Mouse (Mus musculus): ENCODE data around the gene Cenph. TPM values are rescaled to one million over a fixed set of nuclear protein-coding genes. Genes with fewer than 3 reads are reported as not detected.

Cenph gene
- polyA plus RNA-seq, 1 experiment from 2014 or later: 23.3 TPM

DNA sequence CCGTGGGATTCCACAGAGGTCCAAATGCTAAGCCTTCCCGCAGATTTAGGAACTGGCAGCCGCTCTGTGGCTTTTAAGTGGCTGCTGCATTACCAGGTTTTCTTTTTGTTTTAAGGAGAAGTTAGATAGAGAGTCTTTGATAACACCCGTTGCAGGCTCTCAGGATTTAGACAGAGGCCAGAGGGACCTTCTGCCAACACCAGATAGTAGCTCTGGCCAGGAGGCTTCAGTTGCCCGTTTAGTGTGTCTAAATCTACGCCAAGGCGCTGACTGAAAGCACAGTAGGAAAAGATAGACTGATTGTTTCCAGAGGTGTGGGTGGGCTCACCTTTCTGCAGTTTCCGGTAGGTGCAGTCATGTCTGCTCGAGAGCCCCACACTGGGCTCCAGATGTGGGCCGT lies 50.5 kb downstream of the Cenph start:
- Histone ChIP-seq H3K36me3 (ENCODE audit: control insufficient read depth, insufficient read depth, low read length) (peaks cover 48% of the 10 kb centered on the region), H3K4me2 (ENCODE audit: low read depth, low read length) (no peak overlapping the region), H3K9me3 (ENCODE audit: control insufficient read depth, low read length) (no peaks in the 10 kb centered on the region), H3K9ac (ENCODE audit: low read depth, low read length) (no peak overlapping the region), H3K27ac (replicated peaks; ENCODE audit: low read depth, low read length) (no peak overlapping the region), H3K27me3 (replicated peaks; ENCODE audit: control insufficient read depth, insufficient read depth, low read length) (no peaks in the 10 kb centered on the region), H3K4me3 (ENCODE audit: low read depth, low read length) (no peak overlapping the region), H3K4me1 (ENCODE audit: control insufficient read depth, insufficient read depth, low read length) (peaks cover 7% of the 10 kb centered on the region)
- 87% methylated on average over 10 of the region's 10 CpGs for WGBS
- DNase-seq (ENCODE audit: low spot score): no peak
- no peak for ATAC-seq (ENCODE audit: low read depth)

DNA sequence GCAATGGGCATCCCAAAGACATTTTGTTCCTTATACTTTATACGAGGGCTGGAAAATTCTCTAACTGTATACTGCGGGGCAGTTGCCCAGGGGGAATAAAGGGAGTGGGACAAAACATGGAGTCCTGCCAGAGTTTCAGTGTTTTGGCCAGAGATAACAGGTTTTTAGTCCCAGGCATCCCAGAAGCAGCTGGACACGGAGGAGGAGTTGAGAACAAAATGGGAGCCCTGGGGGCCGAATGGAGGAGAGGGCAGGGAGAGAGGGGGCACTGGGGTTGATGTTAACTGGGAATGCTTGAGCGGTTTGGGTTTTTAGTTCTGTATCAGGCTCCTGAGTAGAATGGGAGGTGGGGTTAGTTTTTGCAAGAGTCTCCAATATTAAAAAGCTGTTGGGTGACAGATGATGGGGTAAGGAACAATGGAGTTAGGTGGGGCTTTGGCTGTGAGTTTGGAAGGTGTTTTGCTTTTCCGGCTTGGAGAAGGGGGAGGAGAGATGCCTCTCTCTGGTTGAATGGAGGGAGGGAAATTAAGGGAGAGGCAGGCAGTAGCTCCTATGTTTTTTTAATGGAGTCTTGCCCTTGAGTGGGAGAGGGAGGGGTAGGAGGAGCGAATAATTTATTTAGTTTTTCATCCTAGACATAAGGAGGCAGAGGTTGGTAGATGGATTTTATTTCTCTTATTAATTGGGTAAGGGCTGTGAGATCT lies 51.5 kb downstream of the Cenph start:
- Histone ChIP-seq H3K36me3 (ENCODE audit: control insufficient read depth, insufficient read depth, low read length) (peaks cover 58% of the 10 kb centered on the region), H3K27me3 (replicated peaks; ENCODE audit: control insufficient read depth, insufficient read depth, low read length) (no peaks in the 10 kb centered on the region), H3K4me2 (ENCODE audit: low read depth, low read length) (no peak overlapping the region), H3K4me3 (ENCODE audit: low read depth, low read length) (no peak overlapping the region), H3K4me1 (ENCODE audit: control insufficient read depth, insufficient read depth, low read length) (peaks cover 3% of the 10 kb centered on the region), H3K9ac (ENCODE audit: low read depth, low read length) (no peak overlapping the region), H3K9me3 (ENCODE audit: control insufficient read depth, low read length) (no peaks in the 10 kb centered on the region), H3K27ac (replicated peaks; ENCODE audit: low read depth, low read length) (no peak overlapping the region)
- ATAC-seq (ENCODE audit: low read depth) (no peak), DNase-seq (ENCODE audit: low spot score) (no peak)
- 78% methylated on average over 7 of the region's 7 CpGs for WGBS

GRCm38 (mm10) chr13:100721656-100722055 lies 54.0 kb downstream of the Cenph start:
- Histone ChIP-seq H3K9me3 (ENCODE audit: control insufficient read depth, low read length) (no peaks in the 10 kb centered on the region), H3K36me3 (ENCODE audit: control insufficient read depth, insufficient read depth, low read length) (peaks cover 64% of the 10 kb centered on the region)

GRCm38 (mm10) chr13:100715467-100715866 lies 60.2 kb downstream of the Cenph start:
- no peak overlapping the region for H3K4me2 ChIP-seq (ENCODE audit: low read depth, low read length)
- no peaks in the 10 kb centered on the region for H3K9me3 ChIP-seq (ENCODE audit: control insufficient read depth, low read length)
- 94% methylated on average over 6 of the region's 6 CpGs for WGBS
- ATAC-seq (ENCODE audit: low read depth): no peak
- no peaks in the 10 kb centered on the region for H3K4me1 ChIP-seq (ENCODE audit: control insufficient read depth, insufficient read depth, low read length)
- no peak for DNase-seq (ENCODE audit: low spot score)
- no peak overlapping the region for H3K4me3 ChIP-seq (ENCODE audit: low read depth, low read length)
- no peaks in the 10 kb centered on the region for H3K27me3 ChIP-seq (replicated peaks; ENCODE audit: control insufficient read depth, insufficient read depth, low read length)
- peaks cover 80% of the 10 kb centered on the region for H3K36me3 ChIP-seq (ENCODE audit: control insufficient read depth, insufficient read depth, low read length)
- H3K9ac ChIP-seq (ENCODE audit: low read depth, low read length): no peak overlapping the region
- H3K27ac ChIP-seq (replicated peaks; ENCODE audit: low read depth, low read length): no peak overlapping the region

More at GRCm38 (mm10) chr13:100721656-100722055, 54.0 kb downstream of the Cenph start:
- Histone ChIP-seq H3K4me2 (ENCODE audit: low read depth, low read length) (no peak overlapping the region), H3K9ac (ENCODE audit: low read depth, low read length) (no peak overlapping the region), H3K4me1 (ENCODE audit: control insufficient read depth, insufficient read depth, low read length) (no peaks in the 10 kb centered on the region), H3K4me3 (ENCODE audit: low read depth, low read length) (no peak overlapping the region), H3K27me3 (replicated peaks; ENCODE audit: control insufficient read depth, insufficient read depth, low read length) (no peaks in the 10 kb centered on the region), H3K27ac (replicated peaks; ENCODE audit: low read depth, low read length) (no peak overlapping the region)
- 92% methylated on average over 5 of the region's 5 CpGs for WGBS
- ATAC-seq (ENCODE audit: low read depth) (peak; percentile 55; the same call in 1 of the 2 replicates), DNase-seq (ENCODE audit: low spot score) (no peak)

Other genes starting within 250 kb of the Cenph start
- gene Ocln, start 223.2 kb downstream of the Cenph start, polyA plus RNA-seq (2014; fragmentation: Nextera tagmentation; extraction: Ambion mirVana): 7.1 and 7.4 TPM in 2 replicates
- 6.1 and 8.4 TPM in 2 replicates for gene Marveld2, start 158.9 kb downstream of the Cenph start, polyA plus RNA-seq (2014; fragmentation: Nextera tagmentation; extraction: Ambion mirVana)
- gene Ak6, start 124.9 kb downstream of the Cenph start, polyA plus RNA-seq (2014; fragmentation: Nextera tagmentation; extraction: Ambion mirVana): 257 and 266 TPM in 2 replicates
- gene Rad17, start 124.8 kb downstream of the Cenph start, polyA plus RNA-seq (2014; fragmentation: Nextera tagmentation; extraction: Ambion mirVana): 22.4 and 22.6 TPM in 2 replicates
- gene Taf9, start 124.3 kb downstream of the Cenph start, polyA plus RNA-seq (2014; fragmentation: Nextera tagmentation; extraction: Ambion mirVana): 21.6 and 22.3 TPM in 2 replicates
- gene Ccdc125, start 106.2 kb downstream of the Cenph start, polyA plus RNA-seq (2014; fragmentation: Nextera tagmentation; extraction: Ambion mirVana): 2.6 and 3.8 TPM in 2 replicates
- 85.7 and 90.9 TPM in 2 replicates for gene Cdk7, start 45.0 kb downstream of the Cenph start, polyA plus RNA-seq (2014; fragmentation: Nextera tagmentation; extraction: Ambion mirVana)
- 125 and 150 TPM in 2 replicates for gene Mrps36, start 31.2 kb downstream of the Cenph start, polyA plus RNA-seq (2014; fragmentation: Nextera tagmentation; extraction: Ambion mirVana)
- gene Ccnb1, start 10.7 kb upstream of the Cenph start, polyA plus RNA-seq (2014; fragmentation: Nextera tagmentation; extraction: Ambion mirVana): 169 and 219 TPM in 2 replicates
- 68.0 and 75.5 TPM in 2 replicates for gene Slc30a5, start 57.5 kb upstream of the Cenph start, polyA plus RNA-seq (2014; fragmentation: Nextera tagmentation; extraction: Ambion mirVana)

Data from embryonic facial prominence, embryonic 14.5 days (tissue).